Mouse (Mus musculus): ENCODE measurements around the gene Tomm20. TPM values are rescaled to one million over a fixed set of nuclear protein-coding genes. Genes with fewer than 3 reads are reported as not detected.

The Tomm20 gene
- polyA plus RNA-seq, 1 experiment = 327 TPM

GRCm38 (mm10) chr8:126920845-126921244 lies 24.8 kb downstream of the Tomm20 start:
- Histone ChIP-seq H3K36me3 (ENCODE audit: control insufficient read depth, insufficient read depth) (peaks cover 2% of the 10 kb centered on the region), H3K4me3 (no peak overlapping the region), H3ac (ENCODE audit: control insufficient read depth, insufficient read length) (no peak overlapping the region), H3K4me2 (ENCODE audit: low read depth) (peak overlapping the region; percentile 22), H3K79me2 (ENCODE audit: control insufficient read depth, insufficient read depth) (no peaks in the 10 kb centered on the region), H3K27me3 (ENCODE audit: control insufficient read depth, insufficient read depth, insufficient read length) (no peaks in the 10 kb centered on the region)
- TF ChIP-seq POLR2AphosphoS2 (IDR thresholded peaks at IDR 0.05; ENCODE audit: insufficient read length, low read depth) (no peak), TCF3 (IDR thresholded peaks at IDR 0.05; ENCODE audit: insufficient read length, low read depth) (no peak), MYOD1 (IDR thresholded peaks at IDR 0.05; ENCODE audit: control insufficient read depth in 1 of 3, insufficient read length in 2 of 3, low read depth in 2 of 3) (no peak)

- H3K4me3 ChIP-seq = no peak overlapping the region
- no peaks in the 10 kb centered on the region for H3K36me3 ChIP-seq (ENCODE audit: control insufficient read depth, insufficient read depth)
- no peaks in the 10 kb centered on the region for H3K79me2 ChIP-seq (ENCODE audit: control insufficient read depth, insufficient read depth)
- H3K4me2 ChIP-seq (ENCODE audit: low read depth) = peak overlapping the region; percentile 22
- H3ac ChIP-seq (ENCODE audit: control insufficient read depth, insufficient read length) = no peak overlapping the region
- TF ChIP-seq POLR2A (IDR thresholded peaks at IDR 0.05; ENCODE audit: insufficient read length, low read depth) (no peak), POLR2AphosphoS2 (IDR thresholded peaks at IDR 0.05; ENCODE audit: insufficient read length, low read depth) (no peak), USF1 (IDR thresholded peaks at IDR 0.05; ENCODE audit: low read depth) (no peak), CEBPB (IDR thresholded peaks at IDR 0.05; ENCODE audit: insufficient read depth, poor library complexity, severe bottlenecking) (no peak), REST (IDR thresholded peaks at IDR 0.05; ENCODE audit: insufficient read depth, insufficient read length) (no peak), MYOG (IDR thresholded peaks at IDR 0.05; ENCODE audit: control insufficient read depth in 1 of 3, insufficient read depth in 1 of 3, insufficient read length in 2 of 3, low read depth in 2 of 3) (no peak), E2F4 (IDR thresholded peaks at IDR 0.05; ENCODE audit: insufficient read depth) (no peak), SRF (IDR thresholded peaks at IDR 0.05; ENCODE audit: control insufficient read depth, insufficient read length, low read depth) (no peak), TCF12 (IDR thresholded peaks at IDR 0.05; ENCODE audit: insufficient read depth, poor library complexity, severe bottlenecking) (no peak), TCF3 (IDR thresholded peaks at IDR 0.05; ENCODE audit: insufficient read length, low read depth) (no peak), MYOD1 (IDR thresholded peaks at IDR 0.05; ENCODE audit: control insufficient read depth in 1 of 3, insufficient read length in 2 of 3, low read depth in 2 of 3) (no peak), MAX (IDR thresholded peaks at IDR 0.05; ENCODE audit: low read depth) (no peak)
- H3K27me3 ChIP-seq (ENCODE audit: control insufficient read depth, insufficient read depth, insufficient read length) = no peaks in the 10 kb centered on the region
Observed at GRCm38 (mm10) chr8:126920386-126920785, 25.3 kb downstream of the Tomm20 start.

GRCm38 (mm10) chr8:126919703-126920102 lies 25.9 kb downstream of the Tomm20 start:
- H3ac ChIP-seq (ENCODE audit: control insufficient read depth, insufficient read length) = no peak overlapping the region
- H3K79me2 ChIP-seq (ENCODE audit: control insufficient read depth, insufficient read depth) = no peaks in the 10 kb centered on the region
- no peaks in the 10 kb centered on the region for H3K36me3 ChIP-seq (ENCODE audit: control insufficient read depth, insufficient read depth)
- TF ChIP-seq MYOD1 (IDR thresholded peaks at IDR 0.05; ENCODE audit: control insufficient read depth in 1 of 3, insufficient read length in 2 of 3, low read depth in 2 of 3) = no peak
- TF ChIP-seq TCF3 (IDR thresholded peaks at IDR 0.05; ENCODE audit: insufficient read length, low read depth) = no peak
- no peak overlapping the region for H3K4me3 ChIP-seq
- H3K4me2 ChIP-seq (ENCODE audit: low read depth) = peak overlapping the region; percentile 35
- no peaks in the 10 kb centered on the region for H3K27me3 ChIP-seq (ENCODE audit: control insufficient read depth, insufficient read depth, insufficient read length)

- no peaks in the 10 kb centered on the region for H3K79me2 ChIP-seq (ENCODE audit: control insufficient read depth, insufficient read depth)
- TF ChIP-seq MYOG (IDR thresholded peaks at IDR 0.05; ENCODE audit: control insufficient read depth in 1 of 3, insufficient read depth in 1 of 3, insufficient read length in 2 of 3, low read depth in 2 of 3) = peak in 1 of 3 experiments; percentile 25
- TF ChIP-seq MAX (IDR thresholded peaks at IDR 0.05; ENCODE audit: low read depth) = no peak
- peak in 1 of 3 experiments; percentile 39 for TF ChIP-seq MYOD1 (IDR thresholded peaks at IDR 0.05; ENCODE audit: control insufficient read depth in 1 of 3, insufficient read length in 2 of 3, low read depth in 2 of 3)
- no peak for TF ChIP-seq TCF3 (IDR thresholded peaks at IDR 0.05; ENCODE audit: insufficient read length, low read depth)
- TF ChIP-seq E2F4 (IDR thresholded peaks at IDR 0.05; ENCODE audit: insufficient read depth) = no peak
- no peak for TF ChIP-seq REST (IDR thresholded peaks at IDR 0.05; ENCODE audit: insufficient read depth, insufficient read length)
- no peak for TF ChIP-seq POLR2A (IDR thresholded peaks at IDR 0.05; ENCODE audit: insufficient read length, low read depth)
- TF ChIP-seq POLR2AphosphoS2 (IDR thresholded peaks at IDR 0.05; ENCODE audit: insufficient read length, low read depth) = no peak
- TF ChIP-seq USF1 (IDR thresholded peaks at IDR 0.05; ENCODE audit: low read depth) = no peak
- TF ChIP-seq CEBPB (IDR thresholded peaks at IDR 0.05; ENCODE audit: insufficient read depth, poor library complexity, severe bottlenecking) = peak; percentile 63; the same call in 1 of the 2 replicates
- no peak for TF ChIP-seq TCF12 (IDR thresholded peaks at IDR 0.05; ENCODE audit: insufficient read depth, poor library complexity, severe bottlenecking)
- no peak for TF ChIP-seq SRF (IDR thresholded peaks at IDR 0.05; ENCODE audit: control insufficient read depth, insufficient read length, low read depth)
- peak overlapping the region; percentile 35 for H3K4me2 ChIP-seq (ENCODE audit: low read depth)
- H3ac ChIP-seq (ENCODE audit: control insufficient read depth, insufficient read length) = no peak overlapping the region
- H3K4me3 ChIP-seq = no peak overlapping the region
- H3K36me3 ChIP-seq (ENCODE audit: control insufficient read depth, insufficient read depth) = no peaks in the 10 kb centered on the region
- no peaks in the 10 kb centered on the region for H3K27me3 ChIP-seq (ENCODE audit: control insufficient read depth, insufficient read depth, insufficient read length)
Observed at GRCm38 (mm10) chr8:126919255-126919654, 26.4 kb downstream of the Tomm20 start.

- no peak overlapping the region for H3K4me2 ChIP-seq (ENCODE audit: low read depth)
- no peaks in the 10 kb centered on the region for H3K79me2 ChIP-seq (ENCODE audit: control insufficient read depth, insufficient read depth)
- H3ac ChIP-seq (ENCODE audit: control insufficient read depth, insufficient read length) = no peak overlapping the region
- H3K4me3 ChIP-seq = no peak overlapping the region
- no peaks in the 10 kb centered on the region for H3K27me3 ChIP-seq (ENCODE audit: control insufficient read depth, insufficient read depth, insufficient read length)
- TF ChIP-seq USF1 (IDR thresholded peaks at IDR 0.05; ENCODE audit: low read depth) (no peak), E2F4 (IDR thresholded peaks at IDR 0.05; ENCODE audit: insufficient read depth) (no peak), POLR2A (IDR thresholded peaks at IDR 0.05; ENCODE audit: insufficient read length, low read depth) (no peak), MAX (IDR thresholded peaks at IDR 0.05; ENCODE audit: low read depth) (no peak), MYOG (IDR thresholded peaks at IDR 0.05; ENCODE audit: control insufficient read depth in 1 of 3, insufficient read depth in 1 of 3, insufficient read length in 2 of 3, low read depth in 2 of 3) (no peak), CEBPB (IDR thresholded peaks at IDR 0.05; ENCODE audit: insufficient read depth, poor library complexity, severe bottlenecking) (no peak), TCF3 (IDR thresholded peaks at IDR 0.05; ENCODE audit: insufficient read length, low read depth) (no peak), TCF12 (IDR thresholded peaks at IDR 0.05; ENCODE audit: insufficient read depth, poor library complexity, severe bottlenecking) (no peak), REST (IDR thresholded peaks at IDR 0.05; ENCODE audit: insufficient read depth, insufficient read length) (no peak), MYOD1 (IDR thresholded peaks at IDR 0.05; ENCODE audit: control insufficient read depth in 1 of 3, insufficient read length in 2 of 3, low read depth in 2 of 3) (no peak), SRF (IDR thresholded peaks at IDR 0.05; ENCODE audit: control insufficient read depth, insufficient read length, low read depth) (no peak), POLR2AphosphoS2 (IDR thresholded peaks at IDR 0.05; ENCODE audit: insufficient read length, low read depth) (no peak)
- H3K36me3 ChIP-seq (ENCODE audit: control insufficient read depth, insufficient read depth) = no peaks in the 10 kb centered on the region
Observed at GRCm38 (mm10) chr8:126918356-126918755, 27.3 kb downstream of the Tomm20 start.

All from myocyte (in vitro differentiated cells).